Comparison of ENCODE assay signal across 21 mouse cellular contexts in the genomic region with DNA sequence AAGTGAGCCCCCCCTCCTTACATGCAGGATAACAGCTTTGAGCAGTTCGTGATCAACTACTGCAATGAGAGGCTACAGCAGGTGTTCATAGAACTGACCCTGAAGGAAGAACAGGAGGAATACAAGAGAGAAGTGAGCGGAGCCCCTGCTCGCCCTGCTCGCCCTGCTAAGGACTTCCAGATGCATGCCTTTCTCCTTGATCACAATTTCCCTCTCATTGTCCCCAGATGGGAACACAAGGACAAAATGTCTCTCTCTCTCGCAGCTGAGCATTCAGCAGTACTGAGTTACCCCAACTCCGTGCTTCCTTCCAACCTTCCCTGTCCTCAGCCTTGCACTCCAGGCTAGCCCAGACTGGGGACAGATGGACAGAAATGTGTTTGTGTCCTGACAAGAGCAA. TPM values are rescaled to one million over a fixed set of nuclear protein-coding genes. Genes with fewer than 3 reads are reported as not detected.
DNase-seq lines count a peak whose midpoint lies in the region; ATAC-seq and TF ChIP-seq lines count a peak whose summit lies in the region.
"Had no signal": no experiment of that assay in that cellular context is flagged by ENCODE, and none has a peak within 500 bp of the region (broad histone marks: within the 10 kb centered on the region; RNA-seq: fewer than 3 reads in every experiment).

No protein-coding gene starts in this region.

- no peaks in the 10 kb centered on the region for H3K36me3 ChIP-seq in forebrain, postnatal 0 days (ENCODE audit: insufficient read depth)
- H3K36me3 ChIP-seq in forebrain, embryonic 16.5 days (ENCODE audit: control insufficient read depth, insufficient read depth): no peaks in the 10 kb centered on the region
- H3K36me3 ChIP-seq in embryonic facial prominence, embryonic 10.5 days (replicated peaks): 0 out of 2 replicates have a peak, but pooled peaks cover 6% of the 10 kb centered on the region
- H3K36me3 ChIP-seq in embryonic facial prominence, embryonic 12.5 days: no peaks in the 10 kb centered on the region
- H3K36me3 ChIP-seq: embryonic facial prominence, embryonic 15.5 days; hindbrain, embryonic 12.5 days had no signal

- H3K9me3 ChIP-seq in forebrain, postnatal 0 days (ENCODE audit: low read length): no peaks in the 10 kb centered on the region
- H3K9me3 ChIP-seq in forebrain, embryonic 16.5 days (ENCODE audit: control insufficient read depth, low read length): no peaks in the 10 kb centered on the region
- no peaks in the 10 kb centered on the region for H3K9me3 ChIP-seq in embryonic facial prominence, embryonic 10.5 days
- H3K9me3 ChIP-seq in embryonic facial prominence, embryonic 12.5 days: no peaks in the 10 kb centered on the region
- H3K9me3 ChIP-seq: embryonic facial prominence, embryonic 15.5 days; hindbrain, embryonic 12.5 days had no signal

- DNase-seq in forebrain, postnatal 0 days: no peak
- peak; percentile 35 for DNase-seq in embryonic facial prominence, embryonic 10.5 days (ENCODE audit: low spot score)
- no peak for DNase-seq in layer of hippocampus, postnatal 10 days (ENCODE audit: low spot score in 2 of 2)
- DNase-seq in liver: no peak
- DNase-seq: adrenal gland, postnatal 10 days; cerebellum, adult 11 months; cerebellum, adult 8-10 months; embryo, embryonic 11 days; gastrocnemius, postnatal 36 days; heart, adult 11 months; heart, postnatal 10 days; heart, postnatal 4 days; kidney, adult 11 months had no signal

- no peak overlapping the region for H3K27ac ChIP-seq in forebrain, postnatal 0 days (ENCODE audit: low read depth, low read length)
- H3K27ac ChIP-seq in forebrain, embryonic 16.5 days (ENCODE audit: low read length): no peak overlapping the region
- no peak overlapping the region for H3K27ac ChIP-seq in embryonic facial prominence, embryonic 10.5 days (replicated peaks)
- 0 out of 2 replicates have a peak overlapping the region, but pooled peaks have one; percentile 6 for H3K27ac ChIP-seq in embryonic facial prominence, embryonic 12.5 days
- H3K27ac ChIP-seq: embryonic facial prominence, embryonic 15.5 days; hindbrain, embryonic 12.5 days had no signal

- TF ChIP-seq CTCF in forebrain, postnatal 0 days (IDR thresholded peaks at IDR 0.05; ENCODE audit: low read depth): no peak

- ATAC-seq in forebrain, postnatal 0 days: peak; percentile 45; the same call in 1 of the 2 replicates
- ATAC-seq in forebrain, embryonic 16.5 days: no peak; the same call in 1 of the 2 replicates
- ATAC-seq in embryonic facial prominence, embryonic 12.5 days (ENCODE audit: insufficient number of reproducible peaks, insufficient read depth, low FRiP score, low TSS enrichment): no peak
- ATAC-seq: hindbrain, embryonic 16.5 days had no signal

- H3K27me3 ChIP-seq in forebrain, postnatal 0 days (ENCODE audit: insufficient read depth, low read length): no peaks in the 10 kb centered on the region
- no peaks in the 10 kb centered on the region for H3K27me3 ChIP-seq in forebrain, embryonic 16.5 days (replicated peaks; ENCODE audit: control insufficient read depth, insufficient read depth, low read length)
- H3K27me3 ChIP-seq in embryonic facial prominence, embryonic 10.5 days (replicated peaks; ENCODE audit: low read depth, poor library complexity, severe bottlenecking): no peaks in the 10 kb centered on the region
- no peaks in the 10 kb centered on the region for H3K27me3 ChIP-seq in embryonic facial prominence, embryonic 12.5 days
- H3K27me3 ChIP-seq: embryonic facial prominence, embryonic 15.5 days; hindbrain, embryonic 12.5 days had no signal

- H3K4me2 ChIP-seq in forebrain, postnatal 0 days (ENCODE audit: low read depth): no peak overlapping the region
- H3K4me2 ChIP-seq in forebrain, embryonic 16.5 days (ENCODE audit: low read length): no peak overlapping the region
- no peak overlapping the region for H3K4me2 ChIP-seq in embryonic facial prominence, embryonic 12.5 days (replicated peaks)
- H3K4me2 ChIP-seq: embryonic facial prominence, embryonic 15.5 days; hindbrain, embryonic 12.5 days had no signal

- 72% methylated on average over 6 of the region's 6 CpGs for WGBS in forebrain, postnatal 0 days
- WGBS in forebrain, embryonic 16.5 days: 72% methylated on average over 6 of the region's 6 CpGs
- 57% methylated on average over 6 of the region's 6 CpGs for WGBS in embryonic facial prominence, embryonic 10.5 days
- 28% methylated on average over 6 of the region's 6 CpGs for WGBS in embryonic facial prominence, embryonic 12.5 days

- H3K4me3 ChIP-seq in forebrain, postnatal 0 days (ENCODE audit: low read depth, low read length): no peak overlapping the region
- H3K4me3 ChIP-seq in forebrain, embryonic 16.5 days (replicated peaks; ENCODE audit: low read length): no peak overlapping the region
- no peak overlapping the region for H3K4me3 ChIP-seq in embryonic facial prominence, embryonic 10.5 days
- no peak overlapping the region for H3K4me3 ChIP-seq in embryonic facial prominence, embryonic 12.5 days
- H3K4me3 ChIP-seq: embryonic facial prominence, embryonic 15.5 days; erythroblast, embryonic 14.5 days; hindbrain, embryonic 12.5 days had no signal

- H3K9ac ChIP-seq in forebrain, postnatal 0 days: no peak overlapping the region
- H3K9ac ChIP-seq in forebrain, embryonic 16.5 days (replicated peaks; ENCODE audit: low read depth, low read length): no peak overlapping the region
- H3K9ac ChIP-seq in embryonic facial prominence, embryonic 12.5 days: no peak overlapping the region
- H3K9ac ChIP-seq: embryonic facial prominence, embryonic 15.5 days; hindbrain, embryonic 12.5 days had no signal

- H3K4me1 ChIP-seq in forebrain, postnatal 0 days (ENCODE audit: insufficient read depth): no peaks in the 10 kb centered on the region
- 0 out of 2 replicates have a peak, but pooled peaks cover 5% of the 10 kb centered on the region for H3K4me1 ChIP-seq in forebrain, embryonic 16.5 days (replicated peaks; ENCODE audit: control insufficient read depth, insufficient read depth, low read length)
- peaks cover 20% of the 10 kb centered on the region for H3K4me1 ChIP-seq in embryonic facial prominence, embryonic 10.5 days
- H3K4me1 ChIP-seq in embryonic facial prominence, embryonic 12.5 days: peaks cover 8% of the 10 kb centered on the region
- H3K4me1 ChIP-seq: hindbrain, embryonic 12.5 days had no signal

RNA-seq across cellular contexts. Expression of gene Myo1a, which starts 7.8 kb away (rescaled TPM):
- total RNA-seq in forebrain, postnatal 0 days (2014; rRNA removed): 0.15 and 0.29 TPM in 2 replicates
- 0.28 and 0.35 TPM in 2 replicates for polyA plus RNA-seq in forebrain, postnatal 0 days (2015; fragmentation: Nextera tagmentation; extraction: Ambion mirVana)
- polyA plus RNA-seq in forebrain, embryonic 16.5 days (2015; fragmentation: Nextera tagmentation; extraction: Ambion mirVana): 1.1 and 1.3 TPM in 2 replicates
- 0.54 and 0.71 TPM in 2 replicates for polyA plus RNA-seq in embryonic facial prominence, embryonic 10.5 days (2016; fragmentation: Nextera tagmentation; extraction: Ambion mirVana)
- polyA plus RNA-seq in embryonic facial prominence, embryonic 12.5 days (2016; fragmentation: Nextera tagmentation; extraction: Ambion mirVana): 0.20 and 0.58 TPM in 2 replicates
- total RNA-seq in layer of hippocampus, postnatal 10 days (2021): under 1 TPM; 0.55 to 0.98 TPM
- total RNA-seq: common myeloid progenitor, adult 5-6 weeks; gastrocnemius, adult 8-10 months; heart, postnatal 10 days had no signal

RNA-seq across cellular contexts. Expression of gene Tac2, which starts 11.5 kb away (rescaled TPM):
- total RNA-seq in forebrain, postnatal 0 days (2014; rRNA removed): 0.46 and 2.8 TPM in 2 replicates
- 6.0 and 9.1 TPM in 2 replicates for polyA plus RNA-seq in forebrain, postnatal 0 days (2015; fragmentation: Nextera tagmentation; extraction: Ambion mirVana)
- 6.2 and 7.6 TPM in 2 replicates for polyA plus RNA-seq in forebrain, embryonic 16.5 days (2015; fragmentation: Nextera tagmentation; extraction: Ambion mirVana)
- 1.5 and 2.0 TPM in 2 replicates for polyA plus RNA-seq in embryonic facial prominence, embryonic 10.5 days (2016; fragmentation: Nextera tagmentation; extraction: Ambion mirVana)
- 1.2 and 2.1 TPM in 2 replicates for polyA plus RNA-seq in embryonic facial prominence, embryonic 12.5 days (2016; fragmentation: Nextera tagmentation; extraction: Ambion mirVana)
- total RNA-seq in layer of hippocampus, postnatal 10 days (2021): 1 to 10 TPM; 5.7 to 6.9 TPM
- total RNA-seq: adrenal gland, postnatal 10 days; common myeloid progenitor, adult 5-6 weeks; gastrocnemius, adult 8-10 months; gastrocnemius, postnatal 36 days; heart, postnatal 10 days; heart, postnatal 4 days had no signal
- polyA plus RNA-seq: hindbrain, embryonic 12.5 days had no signal

RNA-seq across cellular contexts. Expression of gene Zbtb39, which starts 26.6 kb away (rescaled TPM):
- total RNA-seq in forebrain, postnatal 0 days (2014; rRNA removed): 7.5 and 11.9 TPM in 2 replicates
- polyA plus RNA-seq in forebrain, postnatal 0 days (2015; fragmentation: Nextera tagmentation; extraction: Ambion mirVana): 2.3 and 2.4 TPM in 2 replicates
- polyA plus RNA-seq in forebrain, embryonic 16.5 days (2015; fragmentation: Nextera tagmentation; extraction: Ambion mirVana): 3.4 and 3.5 TPM in 2 replicates
- polyA plus RNA-seq in embryonic facial prominence, embryonic 10.5 days (2016; fragmentation: Nextera tagmentation; extraction: Ambion mirVana): 5.3 and 5.4 TPM in 2 replicates
- polyA plus RNA-seq in embryonic facial prominence, embryonic 12.5 days (2016; fragmentation: Nextera tagmentation; extraction: Ambion mirVana): 4.8 and 5.2 TPM in 2 replicates
- total RNA-seq in layer of hippocampus, postnatal 10 days (2021): 10 to 100 TPM; 10.4 to 10.7 TPM

RNA-seq across cellular contexts. Expression of gene Gpr182, which starts 38.8 kb away (rescaled TPM):
- total RNA-seq in forebrain, postnatal 0 days (2014; rRNA removed): 0.62 and 1.3 TPM in 2 replicates
- polyA plus RNA-seq in forebrain, postnatal 0 days (2015; fragmentation: Nextera tagmentation; extraction: Ambion mirVana): 1.5 and 1.7 TPM in 2 replicates
- polyA plus RNA-seq in forebrain, embryonic 16.5 days (2015; fragmentation: Nextera tagmentation; extraction: Ambion mirVana): 0.87 and 0.99 TPM in 2 replicates
- polyA plus RNA-seq in embryonic facial prominence, embryonic 10.5 days (2016; fragmentation: Nextera tagmentation; extraction: Ambion mirVana): 0.46 and 0.53 TPM in 2 replicates
- 0.48 and 0.70 TPM in 2 replicates for polyA plus RNA-seq in embryonic facial prominence, embryonic 12.5 days (2016; fragmentation: Nextera tagmentation; extraction: Ambion mirVana)
- total RNA-seq in layer of hippocampus, postnatal 10 days (2021): 1 to 10 TPM; 1.0 to 1.8 TPM
- total RNA-seq: common myeloid progenitor, adult 5-6 weeks had no signal

RNA-seq across cellular contexts. Expression of gene Nab2, which starts 44.4 kb away (rescaled TPM):
- 12.9 and 14.4 TPM in 2 replicates for total RNA-seq in forebrain, postnatal 0 days (2014; rRNA removed)
- polyA plus RNA-seq in forebrain, postnatal 0 days (2015; fragmentation: Nextera tagmentation; extraction: Ambion mirVana): 4.5 and 4.8 TPM in 2 replicates
- polyA plus RNA-seq in forebrain, embryonic 16.5 days (2015; fragmentation: Nextera tagmentation; extraction: Ambion mirVana): 3.9 and 4.5 TPM in 2 replicates
- polyA plus RNA-seq in embryonic facial prominence, embryonic 10.5 days (2016; fragmentation: Nextera tagmentation; extraction: Ambion mirVana): 11.6 and 12.1 TPM in 2 replicates
- 18.8 and 19.5 TPM in 2 replicates for polyA plus RNA-seq in embryonic facial prominence, embryonic 12.5 days (2016; fragmentation: Nextera tagmentation; extraction: Ambion mirVana)
- total RNA-seq in layer of hippocampus, postnatal 10 days (2021): 10 to 100 TPM; 32.3 to 36.2 TPM
